Comparison of ENCODE assay signal across 10 mouse cellular contexts in the genomic region with DNA sequence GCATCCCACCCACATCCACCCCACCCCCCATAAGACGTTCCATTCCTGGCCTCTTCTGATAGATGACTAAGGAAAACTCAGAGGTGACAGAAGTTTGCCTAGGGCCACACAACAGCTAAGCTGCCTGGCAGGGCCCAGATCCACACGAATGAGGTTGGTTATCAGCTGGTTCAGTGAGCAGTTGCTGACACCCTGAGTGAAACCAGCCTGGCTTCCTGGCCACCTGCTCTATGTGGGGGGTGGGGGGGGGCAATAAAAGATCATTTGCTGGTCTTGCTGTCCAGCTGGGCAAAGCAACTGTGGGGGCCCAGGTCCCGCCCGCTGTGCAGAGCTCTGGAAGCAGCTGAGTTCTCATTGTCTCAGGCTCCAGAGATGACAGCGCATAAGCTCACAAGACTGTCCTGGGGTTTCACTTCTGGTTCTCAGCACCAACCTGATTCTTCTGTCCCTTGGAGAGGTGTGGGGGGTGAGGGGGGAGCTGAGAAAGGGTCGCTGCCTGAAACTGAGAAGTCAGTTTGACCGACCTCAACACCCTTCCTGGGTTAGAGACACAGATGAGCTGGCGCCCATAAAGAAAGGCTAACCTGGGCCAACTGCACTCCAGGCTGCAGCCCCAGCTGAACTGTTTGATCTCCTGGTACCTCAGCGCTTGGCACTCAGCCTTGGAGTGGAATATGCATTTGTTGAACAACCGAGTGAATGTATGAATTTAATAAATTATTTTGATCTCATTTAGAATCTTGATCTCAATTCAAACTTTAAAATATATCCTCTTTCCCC. TPM values are rescaled to one million over a fixed set of nuclear protein-coding genes. Genes with fewer than 3 reads are reported as not detected.
DNase-seq lines count a peak whose midpoint lies in the region; ATAC-seq and TF ChIP-seq lines count a peak whose summit lies in the region.
"Had no signal": no experiment of that assay in that cellular context is flagged by ENCODE, and none has a peak within 500 bp of the region (broad histone marks: within the 10 kb centered on the region; RNA-seq: fewer than 3 reads in every experiment).

No protein-coding gene starts in this region.

- ATAC-seq in heart, embryonic 12.5 days (ENCODE audit: insufficient number of reproducible peaks, low FRiP score): peak; percentile 93
- ATAC-seq in heart, postnatal 0 days (ENCODE audit: insufficient read depth, low read depth): peak; percentile 55
- peak; percentile 87 for ATAC-seq in megakaryocyte progenitor cell, adult 5-6 weeks (replicated peaks; ENCODE audit: poor library complexity)

- peak; percentile 16 for TF ChIP-seq RAD21 in CH12.LX (IDR thresholded peaks at IDR 0.05; ENCODE audit: low read depth, low read length)

- no peaks in the 10 kb centered on the region for H3K36me3 ChIP-seq in heart, embryonic 12.5 days
- H3K36me3 ChIP-seq in CH12.LX (replicated peaks in 1 of 2; ENCODE audit: control insufficient read depth in 1 of 2, insufficient read depth in 1 of 2, low read length in 1 of 2): no peaks in the 10 kb centered on the region
- H3K36me3 ChIP-seq in heart, postnatal 0 days (replicated peaks; ENCODE audit: control insufficient read depth, insufficient read depth, low read length): no peaks in the 10 kb centered on the region
- H3K36me3 ChIP-seq: hindbrain, embryonic 13.5 days had no signal

- peak overlapping the region; percentile 61 for H3K27ac ChIP-seq in heart, embryonic 12.5 days (ENCODE audit: poor library complexity, severe bottlenecking)
- H3K27ac ChIP-seq in CH12.LX (ENCODE audit: insufficient read depth, low read depth): peak overlapping the region; percentile 90
- no peak overlapping the region for H3K27ac ChIP-seq in heart, postnatal 0 days (ENCODE audit: low read depth)
- H3K27ac ChIP-seq: hindbrain, embryonic 13.5 days had no signal

- no peaks in the 10 kb centered on the region for H3K9me3 ChIP-seq in heart, embryonic 12.5 days (replicated peaks)
- H3K9me3 ChIP-seq in CH12.LX (replicated peaks; ENCODE audit: low read length): peaks cover 6% of the 10 kb centered on the region
- H3K9me3 ChIP-seq in heart, postnatal 0 days (replicated peaks; ENCODE audit: control insufficient read depth, low read length): no peaks in the 10 kb centered on the region
- H3K9me3 ChIP-seq: hindbrain, embryonic 13.5 days had no signal

- 50% methylated on average over 10 of the region's 10 CpGs for WGBS in heart, embryonic 12.5 days
- WGBS in heart, postnatal 0 days: 55% methylated on average over 10 of the region's 10 CpGs

- TF ChIP-seq POLR2A in CH12.LX (IDR thresholded peaks at IDR 0.05; ENCODE audit: low read depth, low read length): peak; percentile 48; the same call in 1 of the 2 replicates

- DNase-seq in heart, adult 9 months (ENCODE audit: low spot score in 2 of 2): no peak
- DNase-seq in CH12.LX (ENCODE audit: extremely low read depth): peak; percentile 94
- DNase-seq in heart, postnatal 0 days (ENCODE audit: low spot score): no peak
- DNase-seq in gastrocnemius, adult 8-10 months (ENCODE audit: low spot score in 2 of 2): no peak
- DNase-seq in cerebellum, postnatal 10 days: no peak
- no peak for DNase-seq in gastrocnemius, postnatal 14 days
- DNase-seq: adrenal gland, postnatal 10 days had no signal

- peak overlapping the region; percentile 37 for H3K4me2 ChIP-seq in heart, embryonic 12.5 days
- H3K4me2 ChIP-seq in CH12.LX (ENCODE audit: insufficient read depth, low read depth, poor library complexity, severe bottlenecking): peak overlapping the region; percentile 67; the same call in 1 of the 2 replicates
- no peak overlapping the region for H3K4me2 ChIP-seq in heart, postnatal 0 days (ENCODE audit: low read depth, low read length)
- H3K4me2 ChIP-seq: hindbrain, embryonic 13.5 days had no signal

- dilution Hi-C loops in CH12.LX (cut with MboI; ENCODE audit: extremely low pct_ligation_motif_present, extremely low pct_unique_long_range_greater_than_20kb, low sequenced_read_pairs): no loop called here

- H3K9ac ChIP-seq in heart, embryonic 12.5 days: peak overlapping the region; percentile 55
- H3K9ac ChIP-seq in CH12.LX (ENCODE audit: insufficient read depth, low read depth): 0 out of 2 replicates have a peak overlapping the region, but pooled peaks have one; percentile 1
- H3K9ac ChIP-seq in heart, postnatal 0 days (replicated peaks; ENCODE audit: low read depth, low read length): no peak overlapping the region
- H3K9ac ChIP-seq: hindbrain, embryonic 13.5 days had no signal

- TF ChIP-seq EP300 in CH12.LX (IDR thresholded peaks at IDR 0.05; ENCODE audit: low read length): peak; percentile 96
- no peak for TF ChIP-seq EP300 in heart, postnatal 0 days (IDR thresholded peaks at IDR 0.05; ENCODE audit: low read depth)

- in situ Hi-C loops in CH12.LX (cut with MboI; ENCODE audit: low pct_ligation_motif_present, low pct_unique_long_range_greater_than_20kb, low sequenced_read_pairs): loop anchor here (5.0 kb wide), 2 partner anchors 49 to 279 kb away; partner anchors contain the start of gene Lpin3

- no peak overlapping the region for H3K4me3 ChIP-seq in heart, embryonic 12.5 days
- H3K4me3 ChIP-seq in CH12.LX (replicated peaks in 1 of 3; ENCODE audit: low read depth in 2 of 3, low read length in 2 of 3, poor library complexity in 1 of 3): no peak overlapping the region
- H3K4me3 ChIP-seq in heart, postnatal 0 days (ENCODE audit: low read depth, low read length): no peak overlapping the region
- H3K4me3 ChIP-seq: hindbrain, embryonic 13.5 days had no signal

- no peaks in the 10 kb centered on the region for H3K79me2 ChIP-seq in CH12.LX (replicated peaks; ENCODE audit: control insufficient read depth, extremely low read depth, insufficient read depth, poor library complexity, severe bottlenecking)

- no peak for TF ChIP-seq CTCF in CH12.LX (conservative IDR thresholded peaks at IDR 0.05 in 1 of 2, IDR thresholded peaks at IDR 0.05 in 1 of 2; ENCODE audit: low read depth in 2 of 2, low read length in 2 of 2)
- no peak for TF ChIP-seq CTCF in heart, postnatal 0 days (IDR thresholded peaks at IDR 0.05; ENCODE audit: low read depth)

- no peaks in the 10 kb centered on the region for H3K27me3 ChIP-seq in heart, embryonic 12.5 days (replicated peaks)
- H3K27me3 ChIP-seq in CH12.LX (replicated peaks): no peaks in the 10 kb centered on the region
- no peaks in the 10 kb centered on the region for H3K27me3 ChIP-seq in heart, postnatal 0 days (ENCODE audit: control insufficient read depth, insufficient read depth, low read length)
- H3K27me3 ChIP-seq: hindbrain, embryonic 13.5 days had no signal

- intact Hi-C loops in gastrocnemius, postnatal 14 days (cut with DNase I; ENCODE audit: low total_unique reads): loop anchor here (10.0 kb wide), 2 partner anchors 61 to 121 kb away; no protein-coding TSS in a partner anchor

- H3K4me1 ChIP-seq in heart, embryonic 12.5 days (replicated peaks): peaks cover 7% of the 10 kb centered on the region
- H3K4me1 ChIP-seq in CH12.LX (ENCODE audit: control insufficient read depth in 1 of 2, insufficient read depth in 2 of 2): peaks cover 7 to 40% of the 10 kb centered on the region in 2 experiments
- no peaks in the 10 kb centered on the region for H3K4me1 ChIP-seq in heart, postnatal 0 days (ENCODE audit: control insufficient read depth, insufficient read depth)
- H3K4me1 ChIP-seq: hindbrain, embryonic 13.5 days had no signal

TF ChIP-seq in CH12.LX, 34 proteins besides CTCF, POLR2A, EP300 and RAD21 (continues in another document):
- TF ChIP-seq HCFC1 (IDR thresholded peaks at IDR 0.05; ENCODE audit: low read depth, low read length) (peak; percentile 28; the same call in 1 of the 2 replicates), E2F4 (IDR thresholded peaks at IDR 0.05; ENCODE audit: insufficient replicate concordance, low read depth, low read length) (no peak), GABPA (IDR thresholded peaks at IDR 0.05; ENCODE audit: insufficient replicate concordance, low read depth, low read length) (no peak), MAFK (IDR thresholded peaks at IDR 0.05; ENCODE audit: insufficient replicate concordance, low read length) (peak; percentile 65), IRF4 (IDR thresholded peaks at IDR 0.05; ENCODE audit: low read depth, low read length) (peak; percentile 99), BHLHE40 (IDR thresholded peaks at IDR 0.05; ENCODE audit: low read depth, low read length) (peak; percentile 94), ZNF384 (IDR thresholded peaks at IDR 0.05; ENCODE audit: low read depth, low read length) (peak; percentile 41), SMC3 (IDR thresholded peaks at IDR 0.05; ENCODE audit: low read depth, low read length) (peak; percentile 36; the same call in 1 of the 2 replicates), NELFE (IDR thresholded peaks at IDR 0.05; ENCODE audit: low read depth, low read length) (peak; percentile 45; the same call in 1 of the 2 replicates), ELF1 (IDR thresholded peaks at IDR 0.05; ENCODE audit: low read depth, low read length) (peak; percentile 65), ETS1 (conservative IDR thresholded peaks at IDR 0.05; ENCODE audit: low read depth, low read length) (peak; percentile 99), TBP (conservative IDR thresholded peaks at IDR 0.05; ENCODE audit: low read depth, low read length) (peak; percentile 64; the same call in 1 of the 2 replicates), MXI1 (IDR thresholded peaks at IDR 0.05; ENCODE audit: low read depth, low read length) (peak; percentile 80), MYC (IDR thresholded peaks at IDR 0.05; ENCODE audit: low read depth, low read length) (peak; percentile 65; the same call in 1 of the 2 replicates), ZMIZ1 (IDR thresholded peaks at IDR 0.05; ENCODE audit: low read depth, low read length) (peak; percentile 68; the same call in 1 of the 2 replicates), RCOR1 (conservative IDR thresholded peaks at IDR 0.05; ENCODE audit: low read depth, low read length) (peak; percentile 97), JUND (conservative IDR thresholded peaks at IDR 0.05; ENCODE audit: low read depth, low read length) (peak; percentile 39; the same call in 1 of the 2 replicates), PAX5 (IDR thresholded peaks at IDR 0.05; ENCODE audit: low read length) (no peak), USF2 (conservative IDR thresholded peaks at IDR 0.05; ENCODE audit: low read depth, low read length) (no peak)

RNA-seq across cellular contexts. Expression of gene Top1, which starts 42.3 kb away (rescaled TPM):
- polyA plus RNA-seq in heart, embryonic 12.5 days (2016; fragmentation: Nextera tagmentation; extraction: Ambion mirVana): 60.1 and 63.9 TPM in 2 replicates
- total RNA-seq in CH12.LX (2012; rRNA removed) (91.3 and 150 TPM in 2 replicates), CH12.LX (2014; rRNA removed) (89.8 and 91.4 TPM in 2 replicates)
- polyA plus RNA-seq in CH12.LX (2012; ENCODE audit: insufficient read length, low read depth): 299 and 312 TPM in 2 replicates
- 14.8 and 23.5 TPM in 2 replicates for total RNA-seq in heart, postnatal 0 days (2014; rRNA removed; ENCODE audit: low replicate concordance)
- polyA plus RNA-seq in heart, postnatal 0 days (2015; fragmentation: Nextera tagmentation; extraction: Ambion mirVana): 30.7 and 33.2 TPM in 2 replicates
- total RNA-seq in megakaryocyte progenitor cell, adult 5-6 weeks (2015): 119 and 120 TPM in 2 replicates
- total RNA-seq in megakaryocyte progenitor cell, adult 5-6 weeks (2017): 149 and 151 TPM in 2 replicates
- total RNA-seq in gastrocnemius, adult 8-10 months (2022): 10 to 100 TPM; 34.2 to 39.3 (median 36.7) TPM
- total RNA-seq in gastrocnemius, postnatal 14 days (2021): 10 to 100 TPM; 37.7 to 40.5 TPM
